Mouse (Mus musculus): Measurements from ENCODE around the gene Cfap100.
A peak's percentile ranks its signal among the peaks of the same experiment; 100 is the strongest.

The Cfap100 gene

DNA sequence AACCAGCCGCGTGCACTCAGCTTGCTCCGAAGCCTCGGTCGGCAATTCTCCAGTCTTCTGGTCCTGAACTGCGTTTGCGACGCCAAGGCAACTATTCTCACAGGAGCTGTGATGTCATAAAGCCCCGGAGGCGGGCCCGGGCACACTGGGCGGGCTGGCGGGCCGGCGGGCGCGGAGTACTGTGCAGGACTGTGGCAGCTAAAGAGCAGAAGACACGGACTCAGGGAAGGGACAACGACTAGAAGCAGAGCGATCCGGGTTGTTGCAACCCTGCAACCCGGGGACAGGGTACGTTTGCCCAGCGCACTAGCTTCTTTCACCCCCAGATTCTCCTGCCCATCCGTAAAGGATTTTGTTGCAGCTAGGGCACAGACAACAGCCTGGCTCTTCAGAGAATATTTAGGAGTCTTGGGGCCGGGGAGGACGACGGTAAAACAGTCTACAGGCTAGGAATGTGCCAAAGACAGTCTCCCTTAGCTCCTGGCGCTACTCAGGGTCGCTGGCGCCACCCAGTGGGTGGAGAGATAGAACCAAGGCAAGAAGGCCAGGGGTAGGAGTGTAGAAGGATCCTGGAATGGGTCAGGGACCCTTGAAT, at the start of gene Cfap100:
TSS of gene Cfap100 (minus strand) at position 418 of the 595 bp plus-strand sequence.
- DNase-seq: peak; percentile 80 to 84

DNA sequence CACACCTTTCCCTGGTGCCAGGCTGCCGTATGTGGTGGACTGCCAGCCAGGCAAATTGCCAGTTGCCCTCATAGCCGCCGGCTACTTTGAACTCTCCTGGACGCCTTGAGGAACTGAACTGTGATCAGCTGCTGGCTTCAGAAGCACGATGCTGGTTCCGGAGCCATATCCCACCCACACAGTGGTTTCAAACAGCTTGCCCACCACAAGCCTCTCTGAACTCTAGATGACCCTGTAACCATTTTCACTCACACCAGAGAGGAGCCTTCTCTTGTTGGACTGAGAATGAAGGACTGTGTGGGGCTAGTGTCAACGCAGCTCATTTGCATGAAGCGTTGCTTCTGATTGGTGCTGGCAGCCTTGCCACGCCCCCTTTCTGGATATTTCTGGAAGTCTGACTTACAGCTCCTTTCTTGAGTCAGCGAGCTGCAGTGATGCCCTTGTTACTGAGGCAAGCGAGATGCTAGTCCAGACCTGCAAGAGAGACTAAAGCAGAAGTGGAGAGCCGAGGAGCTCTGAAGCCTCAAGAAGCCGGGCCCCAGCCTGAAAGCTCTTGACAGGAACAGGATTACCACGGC, 48.4 kb upstream of the Cfap100 start:
- peak; percentile 65 to 66 for DNase-seq

DNA sequence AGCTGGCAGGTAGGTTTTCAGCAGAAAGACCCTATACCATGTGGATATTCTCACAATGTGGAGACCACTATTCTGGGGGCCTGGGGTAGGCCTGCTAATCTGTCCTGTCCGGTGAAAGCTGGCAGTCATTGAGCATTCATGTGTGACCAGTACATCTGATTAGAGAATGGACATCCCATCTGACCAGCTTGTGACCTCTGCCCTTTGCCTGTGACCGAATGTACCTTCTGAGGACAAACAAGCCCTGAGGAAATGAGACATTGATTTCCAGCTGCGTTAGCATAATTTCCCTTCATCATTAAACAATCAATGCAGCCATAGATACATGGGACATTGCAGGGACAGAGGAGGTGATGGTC, 47.2 kb upstream of the Cfap100 start:
- no peak for DNase-seq

DNA sequence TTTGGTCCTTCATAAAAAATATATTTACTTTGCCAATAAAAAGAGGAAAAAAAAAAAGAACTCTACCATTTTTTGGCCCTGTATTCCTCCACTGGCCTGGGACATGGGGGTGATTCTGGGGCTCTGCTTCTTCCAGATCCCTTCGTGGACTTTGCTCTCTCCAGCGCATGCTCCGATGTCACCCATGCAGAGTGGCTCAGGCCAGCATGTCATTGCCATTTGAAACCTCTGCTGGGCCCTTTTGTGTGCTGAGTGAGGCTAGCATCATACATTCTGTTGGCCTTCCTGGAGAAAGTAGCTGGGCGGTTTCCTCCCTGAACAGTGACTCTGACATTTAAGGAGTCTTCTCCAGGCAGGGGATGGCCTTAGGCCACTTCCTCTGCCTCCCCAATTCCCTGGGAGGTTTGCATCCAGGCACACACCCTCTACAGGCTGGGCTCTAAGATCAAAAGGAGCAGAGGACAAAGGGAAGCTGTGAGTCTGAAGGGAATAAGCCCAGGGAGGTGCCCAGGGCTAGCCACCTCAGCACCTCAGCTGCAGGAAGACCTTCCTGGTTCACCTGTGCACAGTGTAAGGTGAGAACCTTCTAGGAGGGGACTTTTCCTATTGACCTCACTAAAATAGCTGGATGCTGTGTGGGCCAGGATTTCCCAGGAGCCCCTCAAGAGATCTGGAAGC, 46.7 kb upstream of the Cfap100 start:
- no peak for DNase-seq

DNA sequence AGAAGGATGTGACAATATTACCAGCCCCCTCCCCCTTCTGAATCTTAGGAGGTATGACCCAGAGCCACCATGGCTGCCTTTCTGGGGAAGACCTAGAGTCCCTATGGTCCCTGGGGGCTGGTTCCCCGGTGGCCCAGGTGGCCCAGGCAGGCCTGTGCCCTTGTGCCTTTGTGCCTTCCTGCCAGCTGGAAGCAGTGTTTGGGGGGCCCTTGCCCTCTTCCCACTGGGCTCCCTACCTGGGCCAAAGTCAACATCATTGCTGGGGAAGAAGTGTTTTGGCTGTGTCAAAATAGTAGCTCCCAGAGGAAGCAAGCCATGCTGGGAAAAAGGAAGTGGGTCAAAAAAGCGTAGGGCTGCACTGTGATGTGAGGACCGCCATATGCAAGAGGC, 45.8 kb upstream of the Cfap100 start:
- no peak for DNase-seq

DNA sequence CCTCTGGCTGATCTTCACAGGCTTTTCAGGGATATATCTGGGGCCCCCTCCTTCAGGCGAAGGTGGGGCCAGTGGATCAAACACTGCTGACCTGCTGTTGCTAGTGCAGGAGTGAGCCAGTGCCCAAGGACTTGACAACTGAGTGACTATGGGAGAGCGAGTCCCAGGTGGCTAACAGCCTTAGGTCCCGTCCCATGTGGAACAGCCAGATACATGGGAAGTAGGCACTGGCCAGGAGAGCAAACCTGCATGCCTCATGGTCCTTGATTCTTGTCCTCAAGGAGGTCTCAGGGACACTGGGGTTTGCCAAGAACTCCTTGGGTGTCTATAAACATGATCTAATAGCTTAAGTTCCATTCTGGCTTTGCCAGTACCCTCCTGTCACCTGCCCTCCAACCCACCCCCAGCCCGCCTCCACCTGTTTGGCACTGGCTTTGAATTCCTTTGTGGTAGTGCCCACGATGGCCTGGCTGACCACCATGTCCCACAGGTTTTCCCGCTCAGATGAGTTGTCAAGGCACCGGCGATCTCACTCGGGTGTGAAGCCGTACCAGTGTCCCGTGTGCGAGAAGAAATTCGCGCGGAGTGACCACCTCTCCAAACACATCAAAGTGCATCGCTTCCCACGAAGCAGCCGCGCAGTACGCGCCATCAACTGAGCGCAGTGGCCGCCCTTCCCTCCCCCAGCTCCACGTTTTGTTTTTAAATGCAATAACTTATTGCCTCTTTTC, 45.2 kb upstream of the Cfap100 start:
- DNase-seq: no peak

DNA sequence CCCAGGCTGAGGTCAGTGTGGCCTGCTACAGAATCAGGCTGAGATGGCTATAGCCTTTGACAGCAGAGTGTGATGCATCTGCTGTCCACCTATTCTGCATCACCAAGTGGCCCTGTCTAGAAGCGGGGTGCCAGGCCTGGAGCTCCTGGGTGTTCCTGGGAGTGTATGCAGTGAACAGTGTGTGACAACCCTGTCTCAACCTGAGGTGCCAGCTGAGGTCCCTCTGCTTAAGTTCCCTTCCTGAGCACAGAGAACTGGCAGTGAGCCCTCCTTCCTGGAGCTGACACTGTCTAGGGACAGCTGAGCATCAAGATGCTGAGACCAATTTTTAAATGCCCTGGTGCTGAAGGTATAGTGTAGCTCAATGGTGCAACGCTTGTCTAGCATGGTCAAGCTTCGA, 44.1 kb upstream of the Cfap100 start:
- DNase-seq: no peak

DNA sequence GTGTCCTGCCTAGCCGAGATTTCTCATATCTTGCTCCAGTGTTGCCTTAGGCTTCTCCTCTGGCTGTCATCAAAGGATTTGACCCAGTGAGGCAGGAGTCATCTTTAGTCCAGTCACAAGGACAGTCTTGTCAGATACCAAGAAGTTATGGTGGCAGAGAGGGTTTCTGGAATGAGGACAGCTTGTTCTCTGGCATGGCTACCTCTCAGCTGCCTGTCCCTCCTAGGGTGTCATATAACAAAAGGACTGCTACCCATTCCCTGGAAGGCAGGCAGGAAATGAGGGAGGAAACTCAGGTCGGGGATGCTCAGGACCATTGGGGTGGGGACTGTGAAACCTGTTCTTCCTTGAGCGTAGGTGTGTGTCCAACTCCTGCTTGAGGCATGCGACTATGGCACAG, 43.5 kb upstream of the Cfap100 start:
- DNase-seq: no peak

DNA sequence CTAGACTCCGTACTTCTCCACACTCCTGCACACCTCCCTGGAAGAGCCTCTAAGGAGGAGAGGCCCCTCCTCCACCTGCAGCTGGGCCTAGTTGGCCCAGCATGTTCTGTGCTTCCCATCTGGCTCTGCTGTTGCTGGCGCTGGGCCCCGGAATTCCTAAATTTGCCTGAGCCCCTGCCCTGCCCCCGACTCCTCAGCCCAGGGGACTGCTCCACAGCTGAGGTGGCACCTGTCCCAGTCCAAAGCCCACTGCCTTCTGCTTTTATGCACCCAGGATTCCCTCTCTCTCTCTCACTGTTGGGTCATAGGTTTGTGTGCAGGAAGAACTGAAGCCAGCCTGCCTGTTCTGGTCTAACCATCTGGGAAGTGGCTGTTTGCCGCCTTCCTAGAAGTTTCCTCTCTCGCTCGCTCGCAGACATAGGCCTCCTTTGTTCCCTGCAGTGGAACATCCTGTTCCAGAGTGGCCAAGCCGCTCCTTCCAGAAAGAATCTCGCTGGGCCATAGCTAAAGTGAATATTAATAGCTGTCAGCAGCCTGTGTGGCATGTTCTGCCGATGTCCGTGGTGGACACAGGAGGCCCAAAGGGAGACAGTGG, 42.4 kb upstream of the Cfap100 start:
- DNase-seq: peak; percentile 40 to 62

DNA sequence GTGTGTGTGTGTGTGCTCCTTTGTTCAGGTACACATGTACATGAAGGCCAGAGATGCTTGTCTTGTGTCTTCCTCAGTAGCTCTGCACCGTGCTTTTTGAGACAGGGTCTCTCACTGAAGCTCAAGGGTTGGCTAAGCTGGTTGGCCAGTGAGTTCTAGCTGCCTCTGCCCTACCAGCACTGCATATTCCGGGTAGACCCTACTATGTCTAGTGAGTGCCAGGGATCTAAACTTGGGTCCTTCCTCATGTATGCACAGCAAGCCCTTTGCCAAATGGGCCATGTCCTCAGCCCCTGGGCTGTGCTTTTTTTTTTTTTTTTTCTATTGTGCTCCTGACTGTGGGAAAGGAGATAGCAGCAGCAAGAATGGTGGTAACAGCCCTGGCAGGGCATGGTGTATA, 41.7 kb upstream of the Cfap100 start:
- no peak for DNase-seq

DNA sequence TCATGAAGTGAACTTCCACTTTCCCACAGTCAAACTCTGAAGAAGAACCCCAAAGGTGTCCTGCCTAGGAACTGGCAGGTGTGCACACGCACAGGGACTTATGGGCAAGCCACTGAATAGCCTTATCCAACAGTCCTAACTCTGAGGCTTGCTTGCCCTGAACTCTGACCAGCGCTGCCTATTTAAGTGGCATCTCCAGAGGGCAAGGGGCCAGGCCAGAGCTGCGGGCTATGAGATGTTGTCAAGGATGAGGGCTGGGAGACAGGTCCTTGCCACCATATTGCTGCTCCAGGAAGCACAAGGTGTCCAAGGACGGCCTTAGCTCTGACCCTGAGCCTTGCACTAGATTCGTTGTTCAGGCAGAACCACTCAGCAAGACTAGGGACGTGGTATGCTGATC, 40.4 kb upstream of the Cfap100 start:
- no peak for DNase-seq

DNA sequence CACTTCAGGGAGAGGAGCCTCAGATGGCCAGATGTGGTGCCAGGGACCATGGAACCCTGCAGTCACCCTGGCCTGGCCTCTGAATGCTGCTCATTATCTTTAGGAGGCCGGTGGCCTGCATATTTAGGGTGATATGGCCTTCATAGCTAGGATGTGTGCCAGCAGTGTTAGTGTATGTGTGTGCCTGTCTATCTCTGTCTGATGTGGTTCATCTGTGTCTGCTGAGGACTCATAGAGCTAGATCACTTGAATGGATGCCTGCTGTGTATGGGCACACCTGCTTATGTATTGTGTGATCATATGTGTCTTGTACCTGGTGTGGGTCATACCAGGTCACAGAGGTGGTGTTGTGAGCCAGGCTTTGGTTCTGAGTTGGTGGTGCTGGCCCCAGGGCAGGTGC, 39.6 kb upstream of the Cfap100 start:
- no peak for DNase-seq

DNA sequence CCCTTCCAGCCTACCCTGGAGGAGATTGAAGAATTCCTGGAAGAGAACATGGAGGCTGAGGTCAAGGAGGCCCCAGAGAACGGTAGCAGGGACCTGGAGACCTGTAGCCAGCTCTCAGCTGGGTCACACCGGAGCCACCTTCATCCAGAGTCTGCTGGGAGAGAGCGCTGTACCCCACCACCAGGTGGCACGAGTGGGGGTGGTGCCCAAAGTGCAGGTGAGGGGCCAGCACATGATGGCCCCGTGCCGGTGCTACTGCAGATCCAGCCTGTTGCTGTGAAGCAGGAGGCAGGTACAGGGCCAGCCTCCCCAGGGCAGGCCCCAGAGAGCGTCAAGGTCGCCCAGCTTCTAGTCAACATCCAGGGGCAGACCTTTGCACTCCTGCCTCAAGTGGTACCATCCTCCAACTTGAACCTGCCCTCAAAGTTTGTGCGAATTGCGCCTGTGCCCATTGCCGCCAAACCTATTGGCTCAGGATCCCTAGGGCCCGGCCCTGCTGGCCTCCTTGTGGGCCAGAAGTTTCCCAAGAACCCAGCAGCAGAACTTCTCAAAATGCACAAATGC, 38.3 kb upstream of the Cfap100 start:
- no peak for DNase-seq

DNA sequence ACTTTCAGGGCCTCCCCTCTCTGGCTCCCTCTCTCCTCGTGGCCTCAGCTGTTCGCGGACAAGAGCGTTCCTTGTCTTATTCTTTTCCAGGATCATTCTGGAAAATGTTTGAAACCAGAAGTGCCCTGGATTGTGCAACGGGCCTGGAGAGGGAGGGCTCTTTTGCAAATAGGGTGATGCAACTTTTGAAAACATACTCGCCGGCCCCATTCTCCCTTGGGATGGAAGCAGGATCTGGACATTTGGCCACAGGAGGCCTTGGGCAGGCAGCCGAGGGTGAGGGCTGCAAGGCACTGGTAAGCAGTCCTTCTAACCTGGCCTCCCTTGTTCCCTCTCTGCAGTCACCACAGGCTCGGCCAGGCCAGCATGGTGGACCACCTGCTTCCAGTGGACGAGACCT, 37.5 kb upstream of the Cfap100 start:
- peak; percentile 71 to 82 for DNase-seq

DNA sequence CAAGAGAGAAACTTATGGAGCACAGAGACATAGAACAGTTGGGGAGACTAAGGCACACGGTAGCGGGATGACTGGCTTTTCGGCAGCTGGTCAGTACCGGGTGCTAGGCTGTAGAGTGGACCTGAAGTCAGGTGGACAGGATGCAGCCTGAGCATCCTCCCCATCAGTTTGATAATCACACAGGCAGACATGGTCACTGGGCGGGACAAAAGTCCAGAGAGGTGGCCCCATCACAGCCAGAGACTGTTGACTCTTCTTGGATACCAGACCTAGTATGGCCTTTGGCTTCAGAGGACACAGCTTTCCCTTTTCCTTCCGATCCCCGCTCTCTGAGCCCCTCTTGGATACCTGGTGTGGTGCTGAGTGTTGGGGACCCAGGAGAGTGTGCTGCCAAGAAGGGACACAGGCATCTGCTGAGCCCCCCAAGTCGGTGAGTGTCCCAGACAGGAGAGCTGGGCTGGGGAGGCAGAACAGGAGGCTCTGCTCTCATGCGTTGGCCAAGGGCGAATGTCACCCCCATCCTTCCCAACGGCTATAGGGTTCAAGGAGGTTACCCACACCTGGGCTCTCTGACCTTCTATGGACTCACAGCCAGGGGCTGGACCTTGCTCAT, 36.5 kb upstream of the Cfap100 start:
- no peak for DNase-seq

DNA sequence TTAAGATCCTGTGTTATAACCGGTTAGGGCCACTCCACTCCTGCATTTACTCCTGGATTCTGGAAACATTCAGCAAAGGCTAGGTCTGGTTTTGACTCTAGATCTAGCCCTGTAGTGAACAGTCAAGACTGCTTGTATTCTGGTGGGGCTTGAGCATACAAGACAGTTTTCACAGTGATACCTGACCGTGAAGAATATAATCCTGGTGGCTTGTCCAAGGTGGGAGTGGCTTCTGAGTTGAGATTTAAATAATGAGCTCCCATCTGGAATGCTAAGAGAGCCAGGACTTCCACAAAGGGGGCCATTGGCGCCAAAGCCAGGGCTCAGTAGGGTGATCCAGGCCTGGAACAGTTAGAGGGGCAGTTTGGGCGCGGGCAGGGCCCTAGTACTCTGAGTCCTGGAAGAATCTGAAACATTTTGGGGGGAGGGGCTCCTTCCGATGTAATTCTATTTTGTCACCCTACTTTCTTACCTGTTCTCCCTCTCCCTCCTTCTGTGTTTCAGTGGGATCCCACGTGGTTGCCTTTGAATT, 35.4 kb upstream of the Cfap100 start:
- no peak for DNase-seq

DNA sequence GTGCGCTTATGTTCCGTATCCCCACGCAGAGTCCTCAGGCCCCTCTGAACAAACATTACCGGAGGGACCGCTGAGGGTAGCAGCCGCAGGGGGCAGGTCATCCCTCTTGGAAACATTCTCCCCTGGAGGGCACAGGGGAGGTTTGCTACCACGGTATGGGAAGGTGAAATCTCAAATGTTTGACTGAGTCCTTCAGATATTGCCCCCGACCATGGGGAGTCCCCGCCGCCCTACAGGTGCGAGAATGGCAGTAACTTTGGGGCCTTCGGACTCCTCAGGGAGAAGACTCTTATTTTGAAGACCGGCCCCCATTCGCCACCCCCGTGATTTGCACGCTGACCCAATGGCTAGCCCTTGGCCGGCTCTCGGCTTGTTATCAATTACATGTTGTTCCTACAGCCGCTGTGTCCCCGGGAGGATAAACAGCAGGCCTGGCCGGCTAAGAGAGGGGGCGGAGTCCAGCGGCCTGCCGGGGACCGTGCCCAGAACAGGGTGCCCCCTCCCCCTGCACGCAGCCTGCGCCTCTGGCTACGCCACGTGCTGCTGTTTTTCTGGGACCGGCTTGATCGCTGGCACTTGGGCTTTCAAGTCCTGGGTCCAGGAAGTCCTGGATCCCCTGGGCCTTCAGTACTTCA, 34.7 kb upstream of the Cfap100 start:
- DNase-seq: peak; percentile 89 to 96

DNA sequence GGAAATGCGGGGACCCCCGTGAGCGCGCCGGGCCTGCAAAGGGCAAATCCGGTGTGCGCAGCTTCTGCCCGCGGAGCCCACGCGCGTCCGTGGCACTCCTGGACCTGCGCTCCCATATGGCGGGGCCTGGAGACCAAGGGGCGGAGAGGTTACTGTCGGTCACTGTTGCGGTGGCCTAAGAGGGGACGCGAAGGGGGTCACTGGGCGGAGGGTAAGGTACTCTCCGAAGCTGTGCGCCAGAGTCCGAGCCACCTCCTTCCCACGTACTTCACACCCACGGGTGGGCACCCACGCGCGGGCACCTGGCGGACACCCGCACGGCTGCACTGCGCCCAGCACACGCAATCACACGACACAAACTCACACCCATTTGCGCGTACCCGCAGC, 34.2 kb upstream of the Cfap100 start:
- no peak for DNase-seq

DNA sequence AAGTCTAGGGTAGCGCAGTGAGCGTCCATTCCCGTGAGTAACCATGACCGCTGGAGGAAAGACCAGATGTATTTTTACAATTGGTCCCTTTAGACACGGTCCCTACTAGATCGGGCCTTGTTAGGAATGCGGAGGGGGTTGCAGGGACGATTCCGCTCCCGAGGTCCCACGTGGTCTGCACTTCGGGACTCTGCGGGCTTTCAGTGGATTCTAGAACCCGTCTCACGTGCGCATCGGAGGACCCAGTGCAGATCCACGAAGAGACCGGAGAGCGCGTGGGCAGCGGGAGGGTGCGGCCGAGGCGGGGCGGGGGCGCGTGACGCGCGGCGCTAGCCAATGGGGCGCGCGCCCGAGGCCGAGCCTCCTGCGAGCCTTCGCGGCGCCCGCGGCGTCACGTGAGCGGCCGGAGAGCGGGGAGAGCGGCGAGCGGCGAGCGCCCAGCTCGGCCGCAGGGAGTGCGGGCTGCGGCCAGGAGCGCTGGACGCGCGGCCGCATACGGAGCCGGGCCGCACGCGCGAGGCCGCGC, 33.6 kb upstream of the Cfap100 start, which contains the start of gene Klf15:
TSS of gene Klf15 (plus strand) at position 396 of the 526 bp plus-strand sequence.
- DNase-seq: peak; percentile 79 to 90

DNA sequence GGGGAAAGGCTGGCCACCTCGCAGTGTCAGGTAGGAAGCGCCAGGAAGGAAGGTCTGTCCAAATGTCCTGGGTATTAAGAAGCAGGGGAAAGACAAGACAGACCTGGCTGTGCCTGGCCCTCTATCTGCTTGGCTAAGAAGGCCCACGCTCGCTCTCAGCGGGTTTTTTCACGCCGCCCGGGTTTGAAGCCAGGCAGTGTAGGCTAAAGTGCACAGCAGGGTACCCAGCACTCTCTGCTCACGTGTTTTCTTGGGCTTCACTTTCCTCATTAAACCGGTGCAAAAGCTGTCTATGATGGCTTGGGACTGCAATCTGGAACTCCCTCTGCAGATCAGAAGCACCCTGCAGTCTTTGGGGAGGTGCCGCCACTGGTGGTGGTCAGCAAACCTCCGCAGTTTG, 33.2 kb upstream of the Cfap100 start:
- DNase-seq: no peak

DNA sequence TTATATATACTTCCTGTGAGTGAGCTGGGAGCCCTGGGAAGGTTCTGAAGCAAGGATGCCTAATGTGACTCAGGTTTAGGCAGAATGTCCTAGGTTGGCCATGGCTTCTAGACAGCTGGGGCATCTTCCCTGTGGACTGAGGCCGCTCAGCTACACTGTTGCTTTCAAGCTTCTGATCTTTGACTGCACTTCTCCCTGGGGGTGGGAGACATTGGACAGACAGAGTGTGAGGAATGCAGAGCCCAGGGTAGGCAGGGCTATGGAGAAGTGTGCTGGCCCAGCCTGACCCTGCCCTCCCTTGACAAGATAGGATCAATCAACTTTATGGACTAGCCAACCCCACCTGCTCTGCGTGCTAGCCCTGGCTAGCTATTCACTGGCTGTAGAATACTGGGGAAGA, 32.6 kb upstream of the Cfap100 start:
- no peak for DNase-seq

DNA sequence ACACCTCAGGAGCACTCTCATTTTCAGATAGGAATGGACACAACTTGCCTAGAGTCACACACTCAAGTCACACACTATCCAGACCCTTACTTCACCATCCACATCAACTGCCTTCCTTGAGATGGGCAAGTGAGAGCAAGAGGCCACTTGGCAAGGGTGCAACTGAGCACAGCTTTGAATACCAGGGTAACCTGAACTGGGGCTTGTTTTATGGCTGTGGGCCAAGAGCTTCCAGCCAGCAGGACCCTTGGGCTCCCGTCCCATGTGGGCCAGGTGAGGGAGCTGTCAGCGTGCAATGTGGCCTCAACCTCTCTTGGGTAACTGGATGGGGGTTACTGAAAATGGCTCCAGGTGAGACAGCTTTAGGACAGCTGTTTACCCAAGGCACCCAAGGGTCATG, 28.8 kb upstream of the Cfap100 start:
- peak in 1 of 2 experiments; percentile 43 for DNase-seq

All from lung, postnatal 4 days (tissue).